Mouse (Mus musculus): Measurements from ENCODE around the gene Ngfr. TPM values are rescaled to one million over a fixed set of nuclear protein-coding genes. Genes with fewer than 3 reads are reported as not detected.
A peak's percentile ranks its signal among the peaks of the same experiment; 100 is the strongest.
"Not testable (repeated sequence)": the region's sequence is repeated elsewhere in the genome, so short reads cannot be mapped to it uniquely, and the experiment has no call there.

The Ngfr gene
- total and polyA plus RNA-seq, 3 experiments, result not detected

DNA sequence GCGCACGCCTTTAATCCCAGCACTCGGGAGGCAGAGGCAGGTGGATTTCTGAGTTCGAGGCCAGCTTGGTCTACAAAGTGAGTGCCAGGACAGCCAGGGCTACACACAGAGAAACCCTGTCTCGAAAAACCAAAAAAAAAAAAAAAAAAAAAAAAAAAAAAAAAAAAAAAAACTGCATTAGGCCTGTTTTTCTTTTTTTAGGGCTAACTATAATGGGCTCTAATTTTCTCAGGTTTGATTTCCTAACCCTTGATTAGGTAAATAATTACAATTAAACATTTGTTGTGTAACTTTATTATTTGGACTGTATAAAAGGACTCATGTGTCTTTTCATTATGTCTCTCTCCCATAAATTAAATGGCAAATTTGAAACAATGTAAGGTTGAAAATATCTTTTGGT, 19.8 kb upstream of the Ngfr start:
- peaks cover 12 to 34% of the 10 kb centered on the region in 2 experiments for H3K27me3 ChIP-seq (ENCODE audit: control insufficient read depth in 1 of 2, insufficient read depth in 2 of 2, low read length in 2 of 2)
- not testable (repeated sequence) for H3K4me1 ChIP-seq (ENCODE audit: control insufficient read depth in 1 of 2, insufficient read depth in 2 of 2, low read length in 2 of 2); H3K9me3 ChIP-seq (replicated peaks; ENCODE audit: insufficient read depth, low read length); H3K9ac ChIP-seq (ENCODE audit: control insufficient read depth, low read depth, low read length, poor library complexity, severe bottlenecking); H3K36me3 ChIP-seq (ENCODE audit: control insufficient read depth in 1 of 2, insufficient read depth in 2 of 2, low read length in 2 of 2); H3K27ac ChIP-seq (ENCODE audit: control insufficient read depth, low read depth, low read length); H3K79me2 ChIP-seq (ENCODE audit: control insufficient read depth, insufficient read depth, low read length, poor library complexity); H3K4me3 ChIP-seq (ENCODE audit: control insufficient read depth in 1 of 2, insufficient read depth in 1 of 2, low read depth in 2 of 2, low read length in 2 of 2); DNase-seq (ENCODE audit: low read depth, low spot score)
- 0 out of 2 replicates have a peak, but pooled peaks have one; percentile 13 for TF ChIP-seq ZNF384 (IDR thresholded peaks at IDR 0.05; ENCODE audit: low read depth, low read length)

DNA sequence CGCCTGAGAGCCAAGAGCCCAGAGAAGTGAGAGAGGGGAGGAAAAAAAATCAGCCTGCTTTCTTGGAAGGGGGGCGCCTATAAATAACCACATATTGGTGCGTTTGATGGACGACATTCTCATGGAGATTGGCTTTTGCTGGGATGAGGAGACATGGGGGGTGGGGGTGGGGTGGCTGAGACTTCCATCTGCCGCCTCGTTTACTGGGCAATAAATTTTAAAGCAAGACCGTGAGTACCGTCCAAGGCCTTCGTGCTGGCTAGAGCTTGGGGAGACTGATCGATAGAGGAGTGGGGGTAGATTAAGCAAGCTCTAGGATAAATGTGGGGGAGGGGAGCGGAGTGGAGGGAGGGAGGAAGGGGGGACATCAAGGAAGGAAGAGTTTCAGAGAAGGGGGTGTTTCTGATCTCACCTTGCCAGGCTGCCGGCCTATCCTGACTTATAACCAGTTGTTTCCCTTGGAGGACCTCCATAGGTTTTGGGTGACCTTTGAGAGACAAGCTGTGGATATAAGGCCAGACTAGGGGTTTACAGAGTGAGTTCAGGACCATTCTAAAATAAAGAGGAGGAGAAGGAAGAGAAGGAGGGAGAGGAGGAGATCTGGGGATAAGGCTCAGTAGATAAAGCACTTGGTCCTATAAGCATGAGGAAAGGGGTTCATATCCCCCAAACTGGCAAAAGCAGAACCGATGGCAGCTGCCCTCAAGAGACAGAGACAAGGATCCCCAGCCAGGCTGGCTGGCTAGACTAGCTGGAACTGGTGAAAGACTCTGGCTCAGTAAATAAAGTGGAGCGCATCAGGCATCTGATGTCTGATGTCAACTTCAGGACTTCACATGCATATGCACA, 10.9 kb upstream of the Ngfr start:
- Histone ChIP-seq H3K27ac (ENCODE audit: control insufficient read depth, low read depth, low read length) (no peak overlapping the region), H3K36me3 (ENCODE audit: control insufficient read depth in 1 of 2, insufficient read depth in 2 of 2, low read length in 2 of 2) (no peaks in the 10 kb centered on the region), H3K27me3 (ENCODE audit: control insufficient read depth in 1 of 2, insufficient read depth in 2 of 2, low read length in 2 of 2) (peaks cover 6 to 13% of the 10 kb centered on the region in 2 experiments), H3K79me2 (ENCODE audit: control insufficient read depth, insufficient read depth, low read length, poor library complexity) (no peaks in the 10 kb centered on the region), H3K9me3 (replicated peaks; ENCODE audit: insufficient read depth, low read length) (no peaks in the 10 kb centered on the region), H3K4me1 (ENCODE audit: control insufficient read depth in 1 of 2, insufficient read depth in 2 of 2, low read length in 2 of 2) (no peaks in the 10 kb centered on the region), H3K4me3 (ENCODE audit: control insufficient read depth in 1 of 2, insufficient read depth in 1 of 2, low read depth in 2 of 2, low read length in 2 of 2) (no peak overlapping the region), H3K9ac (ENCODE audit: control insufficient read depth, low read depth, low read length, poor library complexity, severe bottlenecking) (no peak overlapping the region)
- TF ChIP-seq EP300 (IDR thresholded peaks at IDR 0.05; ENCODE audit: low read depth in 1 of 2, low read length in 2 of 2), result no peak
- no peak for TF ChIP-seq SMC3 (IDR thresholded peaks at IDR 0.05; ENCODE audit: low read depth, low read length)
- no peak for TF ChIP-seq MAX (IDR thresholded peaks at IDR 0.05; ENCODE audit: low read length)
- TF ChIP-seq GABPA (IDR thresholded peaks at IDR 0.05; ENCODE audit: low read depth, low read length), result no peak
- no peak for TF ChIP-seq ELF1 (IDR thresholded peaks at IDR 0.05; ENCODE audit: low read depth, low read length)
- TF ChIP-seq CTCF (IDR thresholded peaks at IDR 0.05 in 2 of 3, conservative IDR thresholded peaks at IDR 0.05 in 1 of 3; ENCODE audit: control insufficient read depth in 1 of 3, insufficient read depth in 1 of 3, low read depth in 2 of 3, low read length in 3 of 3, poor library complexity in 1 of 3, severe bottlenecking in 1 of 3), result no peak
- TF ChIP-seq ZMIZ1 (IDR thresholded peaks at IDR 0.05; ENCODE audit: low read depth, low read length), result no peak
- TF ChIP-seq POLR2AphosphoS2 (IDR thresholded peaks at IDR 0.05; ENCODE audit: low read length), result no peak
- TF ChIP-seq POLR2A (IDR thresholded peaks at IDR 0.05; ENCODE audit: control insufficient read depth in 1 of 2, insufficient read depth in 1 of 2, low read depth in 1 of 2, low read length in 2 of 2, poor library complexity in 1 of 2), result no peak
- TF ChIP-seq NRF1 (IDR thresholded peaks at IDR 0.05; ENCODE audit: insufficient read depth, low read depth, low read length, poor library complexity, severe bottlenecking), result no peak
- TF ChIP-seq USF2 (IDR thresholded peaks at IDR 0.05; ENCODE audit: borderline replicate concordance in 1 of 2, insufficient read depth in 1 of 2, low read depth in 1 of 2, low read length in 2 of 2), result no peak
- TF ChIP-seq MYC (IDR thresholded peaks at IDR 0.05; ENCODE audit: low read depth, low read length), result no peak
- no peak for TF ChIP-seq ZC3H11A (IDR thresholded peaks at IDR 0.05; ENCODE audit: low read depth, low read length)
- TF ChIP-seq USF1 (IDR thresholded peaks at IDR 0.05; ENCODE audit: low read depth, low read length), result no peak
- TF ChIP-seq CHD1 (IDR thresholded peaks at IDR 0.05; ENCODE audit: low read depth, low read length), result no peak
- DNase-seq (ENCODE audit: low read depth, low spot score), result no peak
